ENCODE assay signal across 25 mouse cellular contexts in the genomic region with DNA sequence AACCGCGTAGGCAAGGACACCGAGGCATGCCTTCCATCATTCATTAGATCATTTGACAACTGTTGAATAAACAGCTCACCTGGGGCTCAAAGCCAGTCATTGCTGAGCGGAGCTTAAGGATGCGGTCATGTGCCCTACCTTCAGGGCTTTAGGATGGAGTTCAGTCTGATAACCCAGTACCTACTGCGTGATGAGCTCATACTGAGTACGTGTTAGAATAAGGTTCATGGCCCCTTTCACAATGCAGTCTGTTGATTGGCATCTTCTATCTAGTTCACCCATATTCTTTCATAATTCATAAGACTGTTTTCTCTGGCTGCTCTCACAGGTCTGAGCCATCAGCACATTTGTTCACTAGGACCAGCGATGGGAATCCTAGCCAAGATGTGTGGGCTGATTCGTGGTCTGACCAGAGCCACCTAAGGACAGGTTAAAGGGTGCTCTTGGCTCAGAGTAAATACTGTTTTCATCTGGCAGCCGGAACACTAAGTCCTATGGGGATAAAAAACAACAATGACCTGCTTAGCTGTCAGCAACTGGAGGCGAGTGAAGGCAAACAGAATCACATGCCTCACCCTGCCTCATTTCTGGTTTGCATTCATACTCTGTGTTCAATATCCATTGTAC.
DNase-seq lines count a peak whose midpoint lies in the region; ATAC-seq and TF ChIP-seq lines count a peak whose summit lies in the region.
"Had no signal": no experiment of that assay in that cellular context is flagged by ENCODE, and none has a peak within 500 bp of the region (broad histone marks: within the 10 kb centered on the region; RNA-seq: fewer than 3 reads in every experiment).

No protein-coding gene starts in this region.

- no peak overlapping the region for H3K9ac ChIP-seq in heart, adult 2 months (ENCODE audit: low read depth, low read length)
- no peak overlapping the region for H3K9ac ChIP-seq in liver, embryonic 15.5 days
- H3K9ac ChIP-seq in liver, embryonic 11.5 days (ENCODE audit: low read depth, low read length): no peak overlapping the region
- no peak overlapping the region for H3K9ac ChIP-seq in kidney, embryonic 14.5 days (ENCODE audit: low read depth, low read length)
- H3K9ac ChIP-seq: embryonic facial prominence, embryonic 12.5 days; embryonic facial prominence, embryonic 15.5 days; forebrain, embryonic 12.5 days; forebrain, embryonic 15.5 days; heart, embryonic 13.5 days; hindbrain, embryonic 14.5 days had no signal

- no peaks in the 10 kb centered on the region for H3K9me3 ChIP-seq in liver, embryonic 15.5 days (replicated peaks)
- H3K9me3 ChIP-seq in liver, embryonic 11.5 days (ENCODE audit: control insufficient read depth, low read length): no peaks in the 10 kb centered on the region
- no peaks in the 10 kb centered on the region for H3K9me3 ChIP-seq in kidney, embryonic 14.5 days (ENCODE audit: control insufficient read depth, low read length)
- H3K9me3 ChIP-seq: embryonic facial prominence, embryonic 12.5 days; embryonic facial prominence, embryonic 15.5 days; forebrain, embryonic 12.5 days; forebrain, embryonic 15.5 days; heart, embryonic 10.5 days; heart, embryonic 13.5 days had no signal

- intact Hi-C loops in heart, adult 2 months (cut with DNase I): no loop called here
- intact Hi-C loops in heart, postnatal 14 days (cut with DNase I): no loop called here

- H3K4me3 ChIP-seq in heart, adult 2 months: no peak overlapping the region
- H3K4me3 ChIP-seq in liver, embryonic 15.5 days (replicated peaks): no peak overlapping the region
- no peak overlapping the region for H3K4me3 ChIP-seq in liver, embryonic 11.5 days (ENCODE audit: low read depth, low read length)
- H3K4me3 ChIP-seq in kidney, embryonic 14.5 days (ENCODE audit: low read length): no peak overlapping the region
- H3K4me3 ChIP-seq: embryonic facial prominence, embryonic 12.5 days; embryonic facial prominence, embryonic 15.5 days; forebrain, embryonic 12.5 days; forebrain, embryonic 15.5 days; heart, embryonic 10.5 days; heart, embryonic 13.5 days had no signal

- no peaks in the 10 kb centered on the region for H3K27me3 ChIP-seq in heart, adult 2 months (ENCODE audit: control insufficient read depth, insufficient read depth, low read length)
- no peaks in the 10 kb centered on the region for H3K27me3 ChIP-seq in liver, embryonic 15.5 days
- no peaks in the 10 kb centered on the region for H3K27me3 ChIP-seq in liver, embryonic 11.5 days (replicated peaks; ENCODE audit: control insufficient read depth, insufficient read depth, low read length)
- H3K27me3 ChIP-seq in kidney, embryonic 14.5 days (ENCODE audit: control insufficient read depth, insufficient read depth, low read length): no peaks in the 10 kb centered on the region
- H3K27me3 ChIP-seq: embryonic facial prominence, embryonic 12.5 days; embryonic facial prominence, embryonic 15.5 days; forebrain, embryonic 12.5 days; forebrain, embryonic 15.5 days; heart, embryonic 13.5 days had no signal

- TF ChIP-seq EP300 in heart, adult 2 months (IDR thresholded peaks at IDR 0.05; ENCODE audit: insufficient read depth, low read depth, low read length): peak; percentile 49; the same call in 1 of the 2 replicates

- no peak for TF ChIP-seq POLR2A in heart, adult 2 months (IDR thresholded peaks at IDR 0.05; ENCODE audit: insufficient read depth, low read depth, low read length)

- ATAC-seq in liver, embryonic 15.5 days (ENCODE audit: insufficient read depth): peak; percentile 52; the same call in 1 of the 2 replicates
- no peak for ATAC-seq in liver, embryonic 11.5 days (replicated peaks; ENCODE audit: low FRiP score)
- ATAC-seq in kidney, embryonic 14.5 days (ENCODE audit: low FRiP score, low TSS enrichment): no peak
- ATAC-seq: CD4-positive, CD25-positive, alpha-beta regulatory T cell, adult 4 months; forebrain, embryonic 15.5 days; hindbrain, postnatal 0 days; inflammation-experienced regulatory T-cells, adult 6 months; intestine, embryonic 16.5 days had no signal

- no peaks in the 10 kb centered on the region for H3K36me3 ChIP-seq in heart, adult 2 months (ENCODE audit: control insufficient read depth, insufficient read depth, low read length)
- no peaks in the 10 kb centered on the region for H3K36me3 ChIP-seq in liver, embryonic 15.5 days (replicated peaks)
- H3K36me3 ChIP-seq in liver, embryonic 11.5 days (ENCODE audit: control insufficient read depth, insufficient read depth, low read length): no peaks in the 10 kb centered on the region
- H3K36me3 ChIP-seq in kidney, embryonic 14.5 days (ENCODE audit: control insufficient read depth, insufficient read depth, low read length): no peaks in the 10 kb centered on the region
- H3K36me3 ChIP-seq: embryonic facial prominence, embryonic 12.5 days; embryonic facial prominence, embryonic 15.5 days; forebrain, embryonic 12.5 days; forebrain, embryonic 15.5 days; heart, embryonic 10.5 days; heart, embryonic 13.5 days had no signal

- no peak for DNase-seq in heart, adult 2 months
- no peak for DNase-seq in heart, postnatal 14 days
- DNase-seq in liver, embryonic 11.5 days (ENCODE audit: low spot score): no peak
- DNase-seq in fat pad, adult 2 months (ENCODE audit: extremely low read depth, low read depth, low spot score): peak; percentile 98
- DNase-seq in embryo, embryonic 11 days: no peak
- DNase-seq: adrenal gland, adult 2 months; adrenal gland, postnatal 14 days; cerebellum, adult 11-12 months; cerebellum, adult 8-10 months; cerebellum, postnatal 10 days; gastrocnemius, postnatal 25 days; heart, postnatal 36 days had no signal

- H3K4me1 ChIP-seq in heart, adult 2 months (ENCODE audit: control insufficient read depth, insufficient read depth, low read length): peaks cover 6% of the 10 kb centered on the region
- H3K4me1 ChIP-seq in liver, embryonic 15.5 days (replicated peaks): no peaks in the 10 kb centered on the region
- no peaks in the 10 kb centered on the region for H3K4me1 ChIP-seq in liver, embryonic 11.5 days (replicated peaks; ENCODE audit: control insufficient read depth, insufficient read depth, low read length)
- no peaks in the 10 kb centered on the region for H3K4me1 ChIP-seq in kidney, embryonic 14.5 days (ENCODE audit: control insufficient read depth, insufficient read depth, low read length)
- H3K4me1 ChIP-seq: embryonic facial prominence, embryonic 12.5 days; embryonic facial prominence, embryonic 15.5 days; forebrain, embryonic 15.5 days; heart, embryonic 10.5 days had no signal

- TF ChIP-seq CTCF in heart, adult 2 months (IDR thresholded peaks at IDR 0.05): no peak

- H3K27ac ChIP-seq in heart, adult 2 months: 0 out of 2 replicates have a peak overlapping the region, but pooled peaks have one; percentile 9
- no peak overlapping the region for H3K27ac ChIP-seq in liver, embryonic 15.5 days (replicated peaks)
- no peak overlapping the region for H3K27ac ChIP-seq in liver, embryonic 11.5 days (ENCODE audit: low read depth, low read length)
- no peak overlapping the region for H3K27ac ChIP-seq in kidney, embryonic 14.5 days (ENCODE audit: low read depth, low read length)
- H3K27ac ChIP-seq: embryonic facial prominence, embryonic 12.5 days; embryonic facial prominence, embryonic 15.5 days; forebrain, embryonic 12.5 days; forebrain, embryonic 15.5 days; heart, embryonic 10.5 days; heart, embryonic 13.5 days; hindbrain, embryonic 14.5 days; hindbrain, postnatal 0 days had no signal

- H3K4me2 ChIP-seq in liver, embryonic 15.5 days: no peak overlapping the region
- H3K4me2 ChIP-seq in liver, embryonic 11.5 days: no peak overlapping the region
- no peak overlapping the region for H3K4me2 ChIP-seq in kidney, embryonic 14.5 days (replicated peaks; ENCODE audit: low read depth, low read length)
- H3K4me2 ChIP-seq: embryonic facial prominence, embryonic 12.5 days; embryonic facial prominence, embryonic 15.5 days; forebrain, embryonic 12.5 days; forebrain, embryonic 15.5 days; heart, embryonic 13.5 days; hindbrain, embryonic 14.5 days had no signal

- 68% methylated on average over 11 of the region's 11 CpGs for WGBS in heart, adult 2 months
- WGBS in liver, embryonic 15.5 days (ENCODE audit: insufficient replicate concordance): 75% methylated on average over 11 of the region's 11 CpGs
- 82% methylated on average over 11 of the region's 11 CpGs for WGBS in liver, embryonic 11.5 days
- WGBS in kidney, embryonic 14.5 days: 87% methylated on average over 11 of the region's 11 CpGs

- no peaks in the 10 kb centered on the region for H3K79me2 ChIP-seq in heart, adult 2 months (replicated peaks; ENCODE audit: control insufficient read depth, insufficient read depth, low read length)
